Mouse (Mus musculus): Measurements from ENCODE around the gene Zdhhc3. TPM values are rescaled to one million over a fixed set of nuclear protein-coding genes. Genes with fewer than 3 reads are reported as not detected.

Zdhhc3 gene
- polyA plus RNA-seq, 1 experiment from 2014 or later = 78.2 TPM

DNA sequence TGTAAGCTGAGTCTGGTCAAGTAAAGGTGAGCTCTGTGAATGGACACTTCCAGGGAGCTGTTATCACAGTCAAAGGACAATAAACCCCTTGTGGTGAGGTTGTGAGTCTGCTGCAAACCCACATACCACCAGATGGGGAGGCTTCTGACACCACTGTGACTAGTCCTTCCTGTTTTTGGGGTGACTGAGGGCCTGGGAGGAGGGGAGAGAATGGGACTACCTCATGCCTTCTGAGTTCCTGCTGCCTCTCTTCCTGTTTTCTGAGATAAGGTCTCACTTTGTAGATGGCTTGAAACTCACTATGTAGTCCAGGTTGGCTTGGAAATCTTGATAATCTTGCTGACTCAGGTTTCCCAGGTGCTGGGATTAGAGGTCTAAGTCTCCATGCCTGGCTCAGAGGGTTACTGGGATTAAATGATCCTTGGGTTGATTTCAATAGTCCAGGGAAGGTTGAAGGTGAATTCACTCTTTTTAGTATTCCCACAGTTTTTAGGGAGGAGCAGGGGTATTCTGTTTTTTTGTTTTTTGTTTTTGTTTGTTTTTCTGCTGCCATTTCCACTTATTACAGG, 54.2 kb downstream of the Zdhhc3 start:
- Histone ChIP-seq H3K4me2 (no peak overlapping the region), H3K27ac (no peak overlapping the region), H3K36me3 (no peaks in the 10 kb centered on the region), H3K9ac (no peak overlapping the region), H3K4me1 (no peaks in the 10 kb centered on the region), H3K4me3 (no peak overlapping the region), H3K27me3 (no peaks in the 10 kb centered on the region), H3K9me3 (no peaks in the 10 kb centered on the region)
- ATAC-seq (ENCODE audit: insufficient number of reproducible peaks, low FRiP score, low TSS enrichment, low read depth) = no peak

GRCm38 (mm10) chr9:123047665-123048064, 65.3 kb downstream of the Zdhhc3 start:
- H3K9me3 ChIP-seq = no peaks in the 10 kb centered on the region
- H3K4me1 ChIP-seq = no peaks in the 10 kb centered on the region
- H3K4me3 ChIP-seq = no peak overlapping the region
- H3K36me3 ChIP-seq = no peaks in the 10 kb centered on the region
- no peak overlapping the region for H3K9ac ChIP-seq
- WGBS = 83% methylated on average over 1 of the region's 1 CpGs
- no peak for ATAC-seq (ENCODE audit: insufficient number of reproducible peaks, low FRiP score, low TSS enrichment, low read depth)
- H3K4me2 ChIP-seq = no peak overlapping the region
- H3K27ac ChIP-seq = no peak overlapping the region
- H3K27me3 ChIP-seq = no peaks in the 10 kb centered on the region

DNA sequence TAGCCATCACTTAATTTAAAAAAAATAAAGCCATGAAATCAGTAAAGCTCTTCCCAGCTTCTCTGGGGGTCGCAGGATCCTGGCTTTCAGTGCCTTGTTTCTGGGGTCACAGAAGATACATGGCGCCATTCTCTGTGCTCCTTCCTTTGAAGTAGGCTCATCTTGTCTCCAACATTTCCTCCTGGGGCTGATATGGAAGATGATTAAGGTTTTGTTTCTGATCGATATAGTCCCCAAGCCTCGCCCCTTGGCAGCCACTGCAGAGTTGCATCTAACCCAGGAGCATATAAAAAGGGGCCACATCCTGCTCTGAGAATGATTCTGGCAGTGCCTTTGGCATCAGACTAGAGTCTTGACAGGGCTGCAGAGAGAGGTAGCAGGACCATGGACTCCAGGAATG, 78.6 kb downstream of the Zdhhc3 start, which contains the start of gene Tgm4:
TSS of gene Tgm4 (plus strand) at position 301 of the 400 bp plus-strand sequence.
- Histone ChIP-seq H3K9me3 (no peaks in the 10 kb centered on the region), H3K4me1 (no peaks in the 10 kb centered on the region), H3K27ac (no peak within 1 kb of the TSS), H3K27me3 (no peaks in the 10 kb centered on the region), H3K9ac (no peak within 1 kb of the TSS), H3K4me3 (no peak within 1 kb of the TSS), H3K4me2 (no peak within 1 kb of the TSS), H3K36me3 (no peaks in the 10 kb centered on the region)
- ATAC-seq (ENCODE audit: insufficient number of reproducible peaks, low FRiP score, low TSS enrichment, low read depth) = no peak
- WGBS = 80% methylated on average over 4 of the region's 4 CpGs

DNA sequence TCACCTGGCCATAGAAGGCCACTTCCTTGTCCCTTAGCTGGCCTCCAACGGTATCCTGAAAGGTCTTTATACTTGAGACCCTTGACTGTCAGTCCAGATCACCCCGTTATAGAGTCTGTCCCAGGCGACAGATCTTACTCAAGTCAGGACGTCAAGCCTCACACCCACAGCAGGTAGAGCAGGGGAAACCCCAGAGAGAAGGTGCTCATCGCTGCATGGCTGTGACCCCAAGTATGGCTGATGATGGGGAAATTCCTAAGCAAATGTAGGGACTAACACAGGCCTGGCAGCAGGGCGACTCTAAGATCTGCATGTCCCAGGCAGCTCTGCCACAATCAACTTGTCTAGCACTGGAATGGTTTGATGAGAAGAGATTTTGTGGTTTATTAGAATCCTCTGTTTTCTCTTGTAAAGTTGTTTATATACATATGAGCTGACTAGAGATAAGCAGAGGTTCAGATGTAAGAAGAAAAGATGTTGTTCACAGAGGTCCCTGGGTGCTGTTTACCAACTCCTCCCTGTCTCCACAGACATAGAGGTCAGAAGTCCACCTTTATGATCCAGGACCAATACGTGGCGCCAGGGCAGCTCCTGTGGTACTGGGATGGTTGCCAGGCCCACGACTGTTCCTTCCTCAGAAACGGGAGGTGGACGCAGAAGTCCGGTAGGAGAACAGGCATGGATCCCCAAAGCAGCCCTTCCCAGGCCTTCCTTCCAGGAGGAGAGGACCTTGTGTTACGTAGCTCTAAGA, 81.3 kb downstream of the Zdhhc3 start:
- no peak overlapping the region for H3K9ac ChIP-seq
- H3K9me3 ChIP-seq = no peaks in the 10 kb centered on the region
- ATAC-seq (ENCODE audit: insufficient number of reproducible peaks, low FRiP score, low TSS enrichment, low read depth) = no peak
- no peaks in the 10 kb centered on the region for H3K27me3 ChIP-seq
- H3K4me1 ChIP-seq = no peaks in the 10 kb centered on the region
- no peak overlapping the region for H3K27ac ChIP-seq
- H3K4me2 ChIP-seq = no peak overlapping the region
- 75% methylated on average over 13 of the region's 13 CpGs for WGBS
- H3K36me3 ChIP-seq = no peaks in the 10 kb centered on the region
- H3K4me3 ChIP-seq = no peak overlapping the region

DNA sequence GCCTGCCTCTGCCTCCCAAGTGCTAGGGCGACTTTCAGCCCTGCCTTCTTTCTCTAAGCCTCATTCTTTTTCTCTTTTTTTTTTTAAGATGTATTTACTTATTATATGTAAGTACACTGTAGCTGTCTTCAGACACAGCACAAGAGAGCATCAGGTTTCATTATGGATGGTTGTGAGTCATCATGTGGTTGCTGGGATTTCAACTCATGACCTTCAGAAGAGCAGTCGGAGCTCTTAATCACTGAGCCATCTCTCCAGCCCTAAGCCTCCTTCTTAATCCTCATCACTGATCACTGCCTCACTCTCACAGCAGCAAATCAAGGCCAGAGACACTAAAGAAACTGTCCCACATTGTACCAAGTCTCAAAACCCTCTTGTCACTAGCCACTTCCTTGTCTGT, 88.8 kb downstream of the Zdhhc3 start:
- H3K9me3 ChIP-seq = no peaks in the 10 kb centered on the region
- WGBS = 73% methylated on average over 2 of the region's 2 CpGs

GRCm38 (mm10) chr9:123021636-123022379, 91.2 kb downstream of the Zdhhc3 start:
- WGBS = 42% methylated on average over 18 of the region's 24 CpGs
- peak overlapping the region; percentile 58 for H3K4me2 ChIP-seq
- no peaks in the 10 kb centered on the region for H3K9me3 ChIP-seq
- H3K9ac ChIP-seq = no peak overlapping the region
- peaks cover 7% of the 10 kb centered on the region for H3K36me3 ChIP-seq
- peaks cover 6% of the 10 kb centered on the region; the same call in 1 of the 2 replicates for H3K4me1 ChIP-seq
- 0 out of 2 replicates have a peak overlapping the region, but pooled peaks have one; percentile 24 for H3K27ac ChIP-seq
- no peaks in the 10 kb centered on the region for H3K27me3 ChIP-seq
- H3K4me3 ChIP-seq = peak overlapping the region; percentile 74
- ATAC-seq (ENCODE audit: insufficient number of reproducible peaks, low FRiP score, low TSS enrichment, low read depth) = no peak

More for the DNA sequence above, 88.8 kb downstream of the Zdhhc3 start:
- no peaks in the 10 kb centered on the region for H3K27me3 ChIP-seq
- no peak overlapping the region for H3K4me2 ChIP-seq
- no peak overlapping the region for H3K27ac ChIP-seq
- no peak overlapping the region for H3K9ac ChIP-seq
- H3K4me1 ChIP-seq = peaks cover 6% of the 10 kb centered on the region; the same call in 1 of the 2 replicates
- H3K36me3 ChIP-seq = no peaks in the 10 kb centered on the region
- no peak for ATAC-seq (ENCODE audit: insufficient number of reproducible peaks, low FRiP score, low TSS enrichment, low read depth)
- H3K4me3 ChIP-seq = no peak overlapping the region

GRCm38 (mm10) chr9:123020995-123021631, 91.9 kb downstream of the Zdhhc3 start, which contains the start of gene Tmem42:
Gene Tmem42 (plus strand): TSS chr9:123021326.
- Histone ChIP-seq H3K9ac (peak within 1 kb of the TSS; percentile 80), H3K4me1 (peaks cover 6% of the 10 kb centered on the region; the same call in 1 of the 2 replicates), H3K36me3 (peaks cover 12% of the 10 kb centered on the region), H3K4me2 (peak within 1 kb of the TSS; percentile 58), H3K9me3 (no peaks in the 10 kb centered on the region), H3K27me3 (no peaks in the 10 kb centered on the region), H3K27ac (peak within 1 kb of the TSS; percentile 95), H3K4me3 (peak within 1 kb of the TSS; percentile 74)
- ATAC-seq (ENCODE audit: insufficient number of reproducible peaks, low FRiP score, low TSS enrichment, low read depth) = peak; percentile 97
- under 1% methylated on average over 49 of the region's 69 CpGs for WGBS

Other genes with a start within 250 kb of the Zdhhc3 start
- gene Zfp445, start 247.2 kb downstream of the Zdhhc3 start, polyA plus RNA-seq (2015; fragmentation: Nextera tagmentation; extraction: Ambion mirVana) = 59.7 and 66.5 TPM in 2 replicates
- 4.1 and 5.8 TPM in 2 replicates for gene Zkscan7, start 227.5 kb downstream of the Zdhhc3 start, polyA plus RNA-seq (2015; fragmentation: Nextera tagmentation; extraction: Ambion mirVana)
- gene Zfp105, start 190.1 kb downstream of the Zdhhc3 start, polyA plus RNA-seq (2015; fragmentation: Nextera tagmentation; extraction: Ambion mirVana) = 16.7 and 17.0 TPM in 2 replicates
- gene 1110059G10Rik, start 162.2 kb downstream of the Zdhhc3 start, polyA plus RNA-seq (2015; fragmentation: Nextera tagmentation; extraction: Ambion mirVana) = 25.5 and 29.9 TPM in 2 replicates
- gene Kif15, start 162.2 kb downstream of the Zdhhc3 start, polyA plus RNA-seq (2015; fragmentation: Nextera tagmentation; extraction: Ambion mirVana) = 38.7 and 41.9 TPM in 2 replicates
- gene Tmem42, start 91.9 kb downstream of the Zdhhc3 start, polyA plus RNA-seq (2015; fragmentation: Nextera tagmentation; extraction: Ambion mirVana) = 24.5 and 25.6 TPM in 2 replicates
- 0.36 and 0.46 TPM in 2 replicates for gene Tgm4, start 78.5 kb downstream of the Zdhhc3 start, polyA plus RNA-seq (2015; fragmentation: Nextera tagmentation; extraction: Ambion mirVana)
- gene Exosc7, start within 50 bp of the Zdhhc3 start, polyA plus RNA-seq (2015; fragmentation: Nextera tagmentation; extraction: Ambion mirVana) = 103 and 108 TPM in 2 replicates
- gene Clec3b, start 37.7 kb upstream of the Zdhhc3 start, polyA plus RNA-seq (2015; fragmentation: Nextera tagmentation; extraction: Ambion mirVana) = 10.5 and 14.1 TPM in 2 replicates
- gene Cdcp1, start 102.8 kb upstream of the Zdhhc3 start, polyA plus RNA-seq (2015; fragmentation: Nextera tagmentation; extraction: Ambion mirVana) = 9.7 TPM in 2 replicates
- gene Tmem158, start 147.6 kb upstream of the Zdhhc3 start, polyA plus RNA-seq (2015; fragmentation: Nextera tagmentation; extraction: Ambion mirVana) = 13.6 and 18.7 TPM in 2 replicates

Data from limb, embryonic 15.5 days (tissue).